In genomic region chrX:23692722-23693442, GRCm38 (mm10) we compare ENCODE assay signal across 8 mouse cellular contexts. TPM values are rescaled to one million over a fixed set of nuclear protein-coding genes. Genes with fewer than 3 reads are reported as not detected.
DNase-seq lines count a peak whose midpoint lies in the region; ATAC-seq lines count a peak whose summit lies in the region.

Gene Wdr44 (plus strand): TSS chrX:23693051.

- ATAC-seq in inflammation-experienced regulatory T-cells, adult 6 months = peak; percentile 91
- ATAC-seq in megakaryocyte-erythroid progenitor cell, adult 5-6 weeks (replicated peaks; ENCODE audit: low FRiP score, low TSS enrichment, poor library complexity, severe bottlenecking) = peak; percentile 98

- intact Hi-C loops in gastrocnemius, postnatal 14 days (cut with DNase I; ENCODE audit: low total_unique reads) = no loop called here
- intact Hi-C loops in left cerebral cortex, postnatal 10 days (cut with DNase I) = no loop called here

- DNase-seq in adrenal gland, adult (ENCODE audit: inconsistent age in 2 of 2, low spot score in 1 of 2) = peak; percentile 95 to 98
- DNase-seq in embryo, embryonic 10.5 days (ENCODE audit: low spot score) = peak; percentile 90
- DNase-seq in gastrocnemius, postnatal 14 days = peak; percentile 94
- DNase-seq in left cerebral cortex, postnatal 10 days (ENCODE audit: extremely low spot score in 1 of 2, low spot score in 2 of 2) = peak; percentile 92 to 95
- DNase-seq in right cerebral cortex, postnatal 25 days = peak; percentile 91
- peak; percentile 90 to 93 for DNase-seq in urinary bladder, postnatal 4 days (ENCODE audit: low spot score in 2 of 2)

RNA-seq across cellular contexts. Expression of gene Wdr44, which starts in this region (rescaled TPM):
- total RNA-seq in gastrocnemius, postnatal 14 days (2021) = 10 to 100 TPM; 10.5 to 10.8 TPM
- 10 to 100 TPM; 29.9 to 46.9 (median 37.7) TPM for polyA plus RNA-seq in inflammation-experienced regulatory T-cells, adult 6 months (2017; shearing (Covaris generic))
- total RNA-seq in left cerebral cortex, postnatal 10 days (2021) = 10 to 100 TPM; 20.8 to 22.8 TPM
- total RNA-seq in megakaryocyte-erythroid progenitor cell, adult 5-6 weeks (2014; fragmentation: Nextera tagmentation) = 14.2 and 19.0 TPM in 2 replicates
- total RNA-seq in megakaryocyte-erythroid progenitor cell, adult 5-6 weeks (2017) = 12.1 and 14.8 TPM in 2 replicates

Comparison
In these comparisons a context has a peak if more than half of its experiments do, and no peak if none do; other contexts are left out.
1. Peak in every context shown above with its lines: DNase-seq and ATAC-seq.